Mouse (Mus musculus) MEL (cell line): ENCODE data around the gene Mad2l2.

Experiments
- CHD1 ChIP-seq: IDR thresholded peaks from 2 replicates; pipeline ENCODE4 v1.6.1; 2012; ENCODE audit warnings: low read depth, mild to moderate bottlenecking, inconsistent platforms, low read length, improper control_type of control experiment
- CTCF ChIP-seq, 3 experiments: IDR thresholded peaks in 2 of 3; conservative IDR thresholded peaks in 1 of 3; 2 replicates each; pipeline ENCODE4 v1.5.1; 2011 to 2012; ENCODE audit warnings: low read length in 3 of 3, low read depth in 2 of 3, mild to moderate bottlenecking in 2 of 3, improper control_type of control experiment in 1 of 3, inconsistent platforms in 1 of 3, mixed read lengths in 1 of 3, moderate library complexity in 1 of 3; ENCODE audit not compliant: control insufficient read depth in 1 of 3, insufficient read depth in 1 of 3, poor library complexity in 1 of 3, severe bottlenecking in 1 of 3
- EP300 ChIP-seq, 2 experiments: IDR thresholded peaks; 2 replicates each; pipeline ENCODE4 v1.6.1; 2011; ENCODE audit warnings: improper control_type of control experiment in 2 of 2, low read length in 2 of 2, low read depth in 1 of 2, mild to moderate bottlenecking in 1 of 2
- GABPA ChIP-seq: IDR thresholded peaks from 2 replicates; pipeline ENCODE4 v1.6.1; 2012; ENCODE audit warnings: low read depth, mild to moderate bottlenecking, inconsistent platforms, low read length, improper control_type of control experiment, moderate library complexity
- MAZ ChIP-seq: IDR thresholded peaks from 2 replicates; pipeline ENCODE4 v1.6.1; 2012; ENCODE audit warnings: low read depth, mild to moderate bottlenecking, inconsistent platforms, low read length, improper control_type of control experiment
- POLR2A ChIP-seq, 2 experiments: IDR thresholded peaks; 2 replicates each; pipeline ENCODE4 v1.6.1; 2011 to 2012; ENCODE audit warnings: low read length in 2 of 2, mild to moderate bottlenecking in 2 of 2, control low read depth in 1 of 2, improper control_type of control experiment in 1 of 2, low read depth in 1 of 2, moderate library complexity in 1 of 2; ENCODE audit not compliant: control insufficient read depth in 1 of 2, insufficient read depth in 1 of 2, poor library complexity in 1 of 2
- POLR2AphosphoS2 ChIP-seq: IDR thresholded peaks from 2 replicates; pipeline ENCODE4 v1.6.1; 2011; ENCODE audit warnings: low read length, improper control_type of control experiment
- POLR2AphosphoS5 ChIP-seq: IDR thresholded peaks from 2 replicates; pipeline ENCODE4 v1.6.1; 2012; ENCODE audit warnings: low read depth, borderline replicate concordance, mild to moderate bottlenecking, inconsistent platforms, low read length, moderate library complexity, mixed read lengths
- RAD21 ChIP-seq: IDR thresholded peaks from 2 replicates; pipeline ENCODE4 v1.6.1; 2011; ENCODE audit warnings: mild to moderate bottlenecking, low read depth, low read length, improper control_type of control experiment
- RCOR1 ChIP-seq: IDR thresholded peaks from 2 replicates; pipeline ENCODE4 v1.6.1; 2012; ENCODE audit warnings: low read depth, mild to moderate bottlenecking, inconsistent platforms, low read length, improper control_type of control experiment
- SIN3A ChIP-seq: IDR thresholded peaks from 2 replicates; pipeline ENCODE4 v1.6.1; 2012; ENCODE audit warnings: low read length, improper control_type of control experiment, inconsistent platforms
- TCF12 ChIP-seq: IDR thresholded peaks from 2 replicates; pipeline ENCODE4 v1.6.1; 2014; ENCODE audit warnings: low read depth, mild to moderate bottlenecking, inconsistent platforms, low read length, improper control_type of control experiment, moderate library complexity
- USF2 ChIP-seq, 2 experiments: IDR thresholded peaks; 2 replicates each; pipeline ENCODE4 v1.6.1; 2011 to 2012; ENCODE audit warnings: improper control_type of control experiment in 2 of 2, low read length in 2 of 2, borderline replicate concordance in 1 of 2, inconsistent platforms in 1 of 2, low read depth in 1 of 2, mild to moderate bottlenecking in 1 of 2; ENCODE audit not compliant: insufficient read depth in 1 of 2
- ZNF384 ChIP-seq: IDR thresholded peaks from 2 replicates; pipeline ENCODE4 v1.6.1; 2012; ENCODE audit warnings: low read depth, mild to moderate bottlenecking, inconsistent platforms, low read length, improper control_type of control experiment

- TF ChIP-seq POLR2AphosphoS5 (no peak), POLR2AphosphoS2 (no peak), CTCF (IDR thresholded peaks at IDR 0.05 in 2 of 3, conservative IDR thresholded peaks at IDR 0.05 in 1 of 3; ENCODE audit: control insufficient read depth in 1 of 3, insufficient read depth in 1 of 3, low read depth in 2 of 3, low read length in 3 of 3, poor library complexity in 1 of 3, severe bottlenecking in 1 of 3) (no peak), MAZ (no peak), SIN3A (no peak), EP300 (IDR thresholded peaks at IDR 0.05; ENCODE audit: low read depth in 1 of 2, low read length in 2 of 2) (no peak), USF2 (IDR thresholded peaks at IDR 0.05; ENCODE audit: borderline replicate concordance in 1 of 2, insufficient read depth in 1 of 2, low read depth in 1 of 2, low read length in 2 of 2) (no peak), RCOR1 (no peak), POLR2A (IDR thresholded peaks at IDR 0.05; ENCODE audit: control insufficient read depth in 1 of 2, insufficient read depth in 1 of 2, low read depth in 1 of 2, low read length in 2 of 2, poor library complexity in 1 of 2) (no peak), RAD21 (no peak), GABPA (no peak), CHD1 (no peak), TCF12 (no peak), ZNF384 (no peak)
These were observed 21.0 kb upstream of the Mad2l2 start for GRCm38 (mm10) chr4:148109215-148109614.
